Mouse (Mus musculus) lung, embryonic 14.5 days (tissue): ENCODE results near the gene Ncoa3. TPM values are rescaled to one million over a fixed set of nuclear protein-coding genes. Genes with fewer than 3 reads are reported as not detected.

Experiments used
- ATAC-seq: fragments of 200-750 bp; cut with Nextera tagmentation; 2 replicates; pipeline ENCODE4 v1.8.0; 2017; ENCODE audit warnings: mild to moderate bottlenecking, moderate TSS enrichment, moderate library complexity; ENCODE audit not compliant: insufficient read depth
- DNase-seq: peaks from one replicate; pipeline ENCODE4 v3.0.0-alpha.2; 2015
- H3K27ac ChIP-seq: fragments of 300-500 bp; sonication (generic); 2 replicates; pipeline ENCODE4 v1.5.1; 2014; ENCODE audit warnings: low read depth, mild to moderate bottlenecking, moderate library complexity
- H3K27me3 ChIP-seq: fragments of 300-500 bp; sonication (generic); 2 replicates; pipeline ENCODE4 v1.6.1; 2014; ENCODE audit warnings: low read length, control low read depth; ENCODE audit not compliant: insufficient read depth
- H3K36me3 ChIP-seq: fragments of 300-500 bp; sonication (generic); 2 replicates; pipeline ENCODE4 v1.6.1; 2014; ENCODE audit warnings: control low read depth; ENCODE audit not compliant: insufficient read depth
- H3K4me1 ChIP-seq: fragments of 300-500 bp; sonication (generic); 2 replicates; pipeline ENCODE4 v1.6.1; 2014; ENCODE audit warnings: antibody characterized with exemption, control low read depth; ENCODE audit not compliant: insufficient read depth
- H3K4me2 ChIP-seq: fragments of 300-500 bp; sonication (generic); 2 replicates; pipeline ENCODE4 v1.6.1; 2014; ENCODE audit warnings: mild to moderate bottlenecking
- H3K4me3 ChIP-seq: fragments of 300-500 bp; sonication (generic); 2 replicates; pipeline ENCODE4 v1.5.1; 2014; ENCODE audit warnings: low read depth, low read length
- H3K9ac ChIP-seq: fragments of 300-500 bp; sonication (generic); 2 replicates; pipeline ENCODE4 v1.6.1; 2014
- H3K9me3 ChIP-seq: fragments of 300-500 bp; sonication (generic); 2 replicates; pipeline ENCODE4 v1.6.1; 2016; ENCODE audit warnings: low read depth, low read length, control low read depth
- CTCF ChIP-seq: IDR thresholded peaks from 2 replicates; pipeline ENCODE4 v1.5.1; 2016; ENCODE audit warnings: antibody characterized with exemption, low read depth
- WGBS: fragments of 180-500 bp; shearing (Covaris S2); extraction: QIAGEN DNeasy Blood & Tissue Kit; methylation state at CpG from one replicate; pipeline ENCODE4 v1.1.7; 2014; 5-methylcytosine and 5-hydroxymethylcytosine counted together
- polyA plus RNA-seq: library from polyadenylated mRNA; unstranded; fragments of >200 nt; fragmentation: Nextera tagmentation; extraction: Ambion mirVana; gene quantifications from 2 replicates; pipeline ENCODE4 v1.2.1, GENCODE M21; 2014

Gene Ncoa3
- polyA plus RNA-seq, 1 experiment from 2014 or later = 17.4 TPM

DNA sequence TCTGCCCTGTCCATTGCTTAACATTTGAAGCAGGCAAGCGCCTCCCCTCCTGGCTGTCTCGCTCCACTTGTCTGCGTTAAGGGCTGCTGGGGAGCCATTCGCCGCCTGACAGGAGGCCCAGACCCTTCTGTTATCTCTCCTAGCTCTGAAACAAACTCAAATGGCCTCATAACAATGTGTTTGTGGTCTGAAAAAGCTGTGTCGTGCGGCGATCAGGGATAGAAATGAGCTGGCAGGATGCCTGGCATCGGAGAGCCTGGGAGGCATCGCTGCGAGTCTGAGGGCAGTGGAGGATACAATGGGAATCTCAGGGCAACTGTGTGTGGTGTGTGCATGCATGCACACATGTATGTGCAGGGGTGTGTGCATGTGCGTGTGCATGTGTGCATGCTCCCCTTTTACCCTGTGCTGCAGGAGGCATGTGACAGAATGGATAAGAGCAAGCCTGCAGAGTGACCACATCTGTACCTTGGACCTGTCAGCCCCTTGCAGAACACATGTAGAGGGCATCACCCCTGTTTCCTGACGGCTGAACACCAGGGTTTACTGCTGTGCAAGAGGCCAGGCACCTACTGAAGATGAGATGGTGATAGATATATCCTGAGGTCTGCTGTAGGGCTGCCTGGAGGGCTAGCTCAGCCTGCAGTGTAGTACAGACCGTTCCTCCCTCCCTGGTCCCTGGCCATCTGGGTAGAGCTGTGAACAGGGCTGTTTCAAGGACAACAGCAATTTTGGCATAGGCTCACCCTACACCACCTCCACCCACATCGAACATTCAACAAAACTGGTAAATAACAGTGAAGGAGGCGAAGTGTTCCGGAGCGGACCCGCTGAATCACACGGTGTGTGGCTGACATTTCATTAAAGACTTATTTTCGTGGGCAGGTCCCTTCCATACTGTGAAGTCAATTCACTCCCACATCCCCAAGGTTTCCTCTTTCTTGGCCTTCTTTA is 108.2 kb downstream of the Ncoa3 start:
- no peaks in the 10 kb centered on the region for H3K36me3 ChIP-seq
- ATAC-seq = no peak
- no peak overlapping the region for H3K4me2 ChIP-seq
- DNase-seq = peak; percentile 35
- H3K9ac ChIP-seq = no peak overlapping the region
- 73% methylated on average over 21 of the region's 21 CpGs for WGBS
- no peak for TF ChIP-seq CTCF
- no peaks in the 10 kb centered on the region for H3K4me1 ChIP-seq
- H3K27ac ChIP-seq = 0 out of 2 replicates have a peak overlapping the region, but pooled peaks have one; percentile 18
- H3K4me3 ChIP-seq = no peak overlapping the region
- H3K27me3 ChIP-seq = no peaks in the 10 kb centered on the region
- H3K9me3 ChIP-seq = no peaks in the 10 kb centered on the region

DNA sequence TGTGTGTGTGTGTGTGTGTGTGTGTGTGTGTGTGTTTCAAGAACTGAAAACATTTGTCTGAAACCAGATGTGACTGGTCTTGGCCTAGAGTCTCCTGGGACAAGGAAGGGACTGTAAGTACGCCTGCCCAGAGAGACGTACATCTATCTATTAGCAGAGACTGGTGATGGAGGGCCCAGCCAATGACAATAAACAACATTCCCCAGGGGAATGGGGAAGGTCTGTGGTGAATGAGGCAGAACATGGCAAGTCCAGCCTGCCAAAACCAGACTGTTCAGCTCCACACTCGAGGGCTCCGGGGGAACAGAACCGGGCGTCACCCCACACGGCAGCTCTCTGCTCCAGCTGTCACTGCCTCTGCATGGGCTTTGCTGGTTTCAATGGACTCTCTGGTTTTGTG is 110.5 kb downstream of the Ncoa3 start:
- no peak overlapping the region for H3K9ac ChIP-seq
- ATAC-seq (no peak), DNase-seq (peak; percentile 21)
- WGBS = 60% methylated on average over 7 of the region's 7 CpGs
- H3K27me3 ChIP-seq = no peaks in the 10 kb centered on the region
- H3K4me2 ChIP-seq = no peak overlapping the region
- no peaks in the 10 kb centered on the region for H3K4me1 ChIP-seq
- H3K27ac ChIP-seq = no peak overlapping the region
- no peaks in the 10 kb centered on the region for H3K36me3 ChIP-seq
- no peak for TF ChIP-seq CTCF
- H3K4me3 ChIP-seq = no peak overlapping the region
- no peaks in the 10 kb centered on the region for H3K9me3 ChIP-seq

GRCm38 (mm10) chr2:166105911-166106310 is 113.5 kb downstream of the Ncoa3 start:
- no peak for ATAC-seq
- Histone ChIP-seq H3K9me3 (no peaks in the 10 kb centered on the region), H3K4me3 (no peak overlapping the region), H3K27ac (peak overlapping the region; percentile 12; the same call in 1 of the 2 replicates), H3K9ac (no peak overlapping the region), H3K4me2 (no peak overlapping the region), H3K36me3 (no peaks in the 10 kb centered on the region), H3K27me3 (no peaks in the 10 kb centered on the region), H3K4me1 (no peaks in the 10 kb centered on the region)
- 73% methylated on average over 9 of the region's 9 CpGs for WGBS
- TF ChIP-seq CTCF = no peak
- DNase-seq = no peak

DNA sequence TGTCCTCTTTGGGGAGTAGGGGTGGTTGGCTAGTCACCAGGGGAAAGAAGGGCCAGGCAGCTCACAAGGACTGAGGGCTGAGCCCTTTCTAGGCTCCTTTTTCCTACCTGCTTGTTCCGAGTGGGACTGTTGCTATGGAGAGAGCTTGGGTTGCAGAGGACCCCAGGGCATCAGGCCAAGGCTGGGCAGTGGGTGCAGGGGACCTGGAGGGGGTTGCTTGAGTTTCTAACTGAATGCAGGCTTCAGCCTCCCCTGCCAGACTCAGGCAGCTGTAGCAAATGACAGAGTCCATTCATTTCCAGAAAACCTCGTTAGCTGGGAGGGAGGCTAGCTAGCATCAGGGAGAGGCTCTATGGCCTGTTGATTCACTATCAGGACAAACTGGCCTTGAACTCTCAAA is 114.2 kb downstream of the Ncoa3 start:
- DNase-seq = no peak
- Histone ChIP-seq H3K4me1 (no peaks in the 10 kb centered on the region), H3K9ac (no peak overlapping the region), H3K9me3 (no peaks in the 10 kb centered on the region), H3K4me3 (no peak overlapping the region), H3K27me3 (no peaks in the 10 kb centered on the region), H3K4me2 (no peak overlapping the region), H3K27ac (no peak overlapping the region), H3K36me3 (no peaks in the 10 kb centered on the region)
- WGBS = 72% methylated on average over 2 of the region's 2 CpGs
- TF ChIP-seq CTCF = no peak
- no peak for ATAC-seq

GRCm38 (mm10) chr2:166107911-166108310 is 115.5 kb downstream of the Ncoa3 start:
- WGBS = 81% methylated on average over 5 of the region's 5 CpGs
- no peak for TF ChIP-seq CTCF
- DNase-seq (no peak), ATAC-seq (no peak)
- H3K4me1 ChIP-seq = no peaks in the 10 kb centered on the region
- no peaks in the 10 kb centered on the region for H3K36me3 ChIP-seq
- H3K4me3 ChIP-seq = no peak overlapping the region
- H3K4me2 ChIP-seq = no peak overlapping the region
- H3K27me3 ChIP-seq = no peaks in the 10 kb centered on the region
- no peaks in the 10 kb centered on the region for H3K9me3 ChIP-seq
- no peak overlapping the region for H3K9ac ChIP-seq
- H3K27ac ChIP-seq = no peak overlapping the region

GRCm38 (mm10) chr2:166108326-166108725 is 115.9 kb downstream of the Ncoa3 start:
- H3K9me3 ChIP-seq = no peaks in the 10 kb centered on the region
- H3K4me1 ChIP-seq = no peaks in the 10 kb centered on the region
- TF ChIP-seq CTCF = peak; percentile 93
- no peak overlapping the region for H3K27ac ChIP-seq
- ATAC-seq (no peak), DNase-seq (peak; percentile 96)
- no peak overlapping the region for H3K9ac ChIP-seq
- WGBS = 22% methylated on average over 4 of the region's 4 CpGs
- H3K4me2 ChIP-seq = no peak overlapping the region
- no peak overlapping the region for H3K4me3 ChIP-seq
- no peaks in the 10 kb centered on the region for H3K36me3 ChIP-seq
- H3K27me3 ChIP-seq = no peaks in the 10 kb centered on the region

- WGBS = 71% methylated on average over 8 of the region's 8 CpGs
These were observed 118.3 kb downstream of the Ncoa3 start for GRCm38 (mm10) chr2:166110764-166111163.

More at GRCm38 (mm10) chr2:166110764-166111163, 118.3 kb downstream of the Ncoa3 start:
- no peak overlapping the region for H3K27ac ChIP-seq
- DNase-seq (no peak), ATAC-seq (no peak)
- TF ChIP-seq CTCF = no peak
- no peak overlapping the region for H3K4me3 ChIP-seq
- H3K36me3 ChIP-seq = no peaks in the 10 kb centered on the region
- no peak overlapping the region for H3K9ac ChIP-seq
- 0 out of 2 replicates have a peak, but pooled peaks cover 4% of the 10 kb centered on the region for H3K4me1 ChIP-seq
- no peaks in the 10 kb centered on the region for H3K27me3 ChIP-seq
- H3K9me3 ChIP-seq = no peaks in the 10 kb centered on the region
- no peak overlapping the region for H3K4me2 ChIP-seq
